Mouse (Mus musculus): ENCODE results near the gene Adra2c. TPM values are rescaled to one million over a fixed set of nuclear protein-coding genes. Genes with fewer than 3 reads are reported as not detected.

The Adra2c gene
- polyA plus RNA-seq, 1 experiment, result not detected

- no peak overlapping the region for H3K4me3 ChIP-seq (replicated peaks; ENCODE audit: control insufficient read depth, low read depth, low read length)
- WGBS, result 17% methylated on average over 18 of the region's 18 CpGs
- no peak for TF ChIP-seq POLR2A (IDR thresholded peaks at IDR 0.05; ENCODE audit: borderline replicate concordance, control insufficient read depth, low read depth, low read length)
- TF ChIP-seq CTCF (IDR thresholded peaks at IDR 0.05; ENCODE audit: control insufficient read depth, insufficient read depth, low read length), result no peak
- no peaks in the 10 kb centered on the region; the same call in 1 of the 2 replicates for H3K4me1 ChIP-seq (ENCODE audit: control insufficient read depth, insufficient read depth, low read length)
- H3K27ac ChIP-seq (ENCODE audit: control insufficient read depth, insufficient read depth, low read depth, low read length, poor library complexity), result peak overlapping the region; percentile 72
Observed at GRCm38 (mm10) chr5:35313826-35314586, 35.9 kb downstream of the Adra2c start.

GRCm38 (mm10) chr5:35314629-35315028 lies 36.5 kb downstream of the Adra2c start:
- H3K4me1 ChIP-seq (ENCODE audit: control insufficient read depth, insufficient read depth, low read length), result no peaks in the 10 kb centered on the region; the same call in 1 of the 2 replicates
- WGBS, result 26% methylated on average over 3 of the region's 3 CpGs
- peak overlapping the region; percentile 69 for H3K27ac ChIP-seq (ENCODE audit: control insufficient read depth, insufficient read depth, low read depth, low read length, poor library complexity)
- no peak for TF ChIP-seq POLR2A (IDR thresholded peaks at IDR 0.05; ENCODE audit: borderline replicate concordance, control insufficient read depth, low read depth, low read length)
- TF ChIP-seq CTCF (IDR thresholded peaks at IDR 0.05; ENCODE audit: control insufficient read depth, insufficient read depth, low read length), result no peak
- no peak overlapping the region for H3K4me3 ChIP-seq (replicated peaks; ENCODE audit: control insufficient read depth, low read depth, low read length)

- Histone ChIP-seq H3K27ac (ENCODE audit: control insufficient read depth, insufficient read depth, low read depth, low read length, poor library complexity) (peak overlapping the region; percentile 25), H3K4me1 (ENCODE audit: control insufficient read depth, insufficient read depth, low read length) (no peaks in the 10 kb centered on the region; the same call in 1 of the 2 replicates), H3K4me3 (replicated peaks; ENCODE audit: control insufficient read depth, low read depth, low read length) (no peak overlapping the region)
- TF ChIP-seq CTCF (IDR thresholded peaks at IDR 0.05; ENCODE audit: control insufficient read depth, insufficient read depth, low read length) (no peak), POLR2A (IDR thresholded peaks at IDR 0.05; ENCODE audit: borderline replicate concordance, control insufficient read depth, low read depth, low read length) (no peak)
- WGBS, result 52% methylated on average over 3 of the region's 3 CpGs
Observed at GRCm38 (mm10) chr5:35315204-35315603, 37.1 kb downstream of the Adra2c start.

DNA sequence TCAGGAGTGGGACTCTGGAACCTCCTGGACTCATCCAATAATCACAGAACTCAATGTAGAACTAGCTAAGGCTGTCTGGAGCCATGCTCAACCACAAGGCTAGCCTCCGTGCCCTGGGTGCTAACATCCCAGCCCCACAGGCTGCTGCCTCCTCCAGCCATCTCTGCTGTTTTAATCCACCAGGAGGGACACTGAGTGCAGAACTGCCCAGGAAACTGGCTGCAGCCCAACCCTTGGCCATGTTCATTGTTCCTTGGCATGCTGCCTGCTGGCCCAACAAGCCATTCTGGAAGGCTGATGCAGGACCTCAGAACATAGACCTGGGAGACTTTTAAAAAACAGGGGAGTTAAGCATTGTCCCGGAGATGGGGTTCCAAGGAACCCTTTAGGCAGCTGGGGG lies 42.5 kb downstream of the Adra2c start:
- no peak overlapping the region for H3K4me3 ChIP-seq (replicated peaks; ENCODE audit: control insufficient read depth, low read depth, low read length)
- no peak for TF ChIP-seq POLR2A (IDR thresholded peaks at IDR 0.05; ENCODE audit: borderline replicate concordance, control insufficient read depth, low read depth, low read length)
- no peak for TF ChIP-seq CTCF (IDR thresholded peaks at IDR 0.05; ENCODE audit: control insufficient read depth, insufficient read depth, low read length)
- H3K27ac ChIP-seq (ENCODE audit: control insufficient read depth, insufficient read depth, low read depth, low read length, poor library complexity), result no peak overlapping the region
- no peaks in the 10 kb centered on the region for H3K4me1 ChIP-seq (ENCODE audit: control insufficient read depth, insufficient read depth, low read length)
- 71% methylated on average over 2 of the region's 2 CpGs for WGBS

DNA sequence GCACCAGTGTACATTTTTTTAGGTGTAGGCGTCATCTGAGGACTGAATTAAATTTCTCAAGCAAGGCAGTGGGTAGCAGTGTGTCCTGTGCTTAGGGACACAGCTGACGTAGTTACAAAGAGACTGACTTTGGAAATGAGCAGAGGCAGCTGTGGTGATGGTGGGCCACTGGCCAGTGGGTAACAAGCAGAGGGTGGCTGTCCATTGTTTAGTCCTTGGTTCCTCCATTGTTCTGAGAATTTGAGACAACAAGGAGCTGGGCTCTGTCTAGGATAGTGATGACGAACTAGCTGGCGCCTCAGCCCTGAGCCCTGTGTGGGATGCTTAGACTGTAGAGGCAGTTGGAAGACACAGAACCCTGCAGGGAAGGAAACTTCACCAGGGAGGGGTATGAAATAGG lies 52.7 kb downstream of the Adra2c start:
- H3K27ac ChIP-seq (ENCODE audit: control insufficient read depth, insufficient read depth, low read depth, low read length, poor library complexity), result no peak overlapping the region
- 65% methylated on average over 4 of the region's 4 CpGs for WGBS
- no peak overlapping the region for H3K4me3 ChIP-seq (replicated peaks; ENCODE audit: control insufficient read depth, low read depth, low read length)
- H3K4me1 ChIP-seq (ENCODE audit: control insufficient read depth, insufficient read depth, low read length), result no peaks in the 10 kb centered on the region
- no peak for TF ChIP-seq CTCF (IDR thresholded peaks at IDR 0.05; ENCODE audit: control insufficient read depth, insufficient read depth, low read length)
- TF ChIP-seq POLR2A (IDR thresholded peaks at IDR 0.05; ENCODE audit: borderline replicate concordance, control insufficient read depth, low read depth, low read length), result no peak

Other genes with a start within 250 kb of the Adra2c start
- gene Hgfac, start 236.8 kb upstream of the Adra2c start, polyA plus RNA-seq (2011; ENCODE audit: insufficient read depth, insufficient read length, low replicate concordance, missing spikeins), result 3.7 and 5.8 TPM in 2 replicates
- gene Dok7, start 221.6 kb upstream of the Adra2c start, polyA plus RNA-seq (2011; ENCODE audit: insufficient read depth, insufficient read length, low replicate concordance, missing spikeins), result 0.34 TPM in 1 of 2 replicates, not detected in the other
- 17.8 and 21.7 TPM in 2 replicates for gene Lrpap1, start 172.6 kb upstream of the Adra2c start, polyA plus RNA-seq (2011; ENCODE audit: insufficient read depth, insufficient read length, low replicate concordance, missing spikeins)
- gene Hmx1, start 110.8 kb downstream of the Adra2c start, polyA plus RNA-seq (2011; ENCODE audit: insufficient read depth, insufficient read length, low replicate concordance, missing spikeins), result not detected in 2 replicates
- not detected in 2 replicates for gene Cpz, start 247.4 kb downstream of the Adra2c start, polyA plus RNA-seq (2011; ENCODE audit: insufficient read depth, insufficient read length, low replicate concordance, missing spikeins)

Measured in bone marrow, adult 2 months (tissue).